Mouse (Mus musculus): ENCODE data around the gene Rem2.
A peak's percentile ranks its signal among the peaks of the same experiment; 100 is the strongest.

Rem2 gene

GRCm38 (mm10) chr14:54475941-54476844 is at the start of gene Rem2:
Rem2 (plus strand) TSS chr14:54476100.
- no peak for DNase-seq (ENCODE audit: low spot score in 2 of 2)

- peak; percentile 89 to 93 for DNase-seq (ENCODE audit: low spot score in 2 of 2)
Measured at GRCm38 (mm10) chr14:54426689-54427398, 49.1 kb upstream of the Rem2 start, which contains the start of gene Mrpl52. Mrpl52 (plus strand) TSS chr14:54426909.

DNA sequence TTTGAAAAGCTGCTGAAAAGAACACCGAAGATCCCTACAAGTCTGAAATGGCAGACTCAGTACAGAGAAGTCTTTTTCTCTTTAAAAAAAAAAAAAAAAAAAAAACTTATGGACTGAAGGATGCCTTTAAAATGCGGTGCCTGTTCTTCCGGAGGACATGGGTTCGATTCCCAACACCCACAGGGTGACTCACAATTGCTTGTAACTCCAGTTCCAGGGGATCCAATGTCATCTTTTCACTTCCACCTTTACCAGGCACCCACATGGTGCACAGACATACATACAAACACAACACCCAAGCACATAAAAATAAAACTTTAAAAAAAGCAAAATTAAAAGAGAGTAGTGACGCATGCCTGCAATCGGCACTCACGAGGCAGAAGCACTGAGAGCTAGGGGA is 48.2 kb upstream of the Rem2 start:
- DNase-seq (ENCODE audit: low spot score in 2 of 2) = no peak

- DNase-seq (ENCODE audit: low spot score in 2 of 2) = no peak
Measured at GRCm38 (mm10) chr14:54428421-54428820, 47.5 kb upstream of the Rem2 start.

DNA sequence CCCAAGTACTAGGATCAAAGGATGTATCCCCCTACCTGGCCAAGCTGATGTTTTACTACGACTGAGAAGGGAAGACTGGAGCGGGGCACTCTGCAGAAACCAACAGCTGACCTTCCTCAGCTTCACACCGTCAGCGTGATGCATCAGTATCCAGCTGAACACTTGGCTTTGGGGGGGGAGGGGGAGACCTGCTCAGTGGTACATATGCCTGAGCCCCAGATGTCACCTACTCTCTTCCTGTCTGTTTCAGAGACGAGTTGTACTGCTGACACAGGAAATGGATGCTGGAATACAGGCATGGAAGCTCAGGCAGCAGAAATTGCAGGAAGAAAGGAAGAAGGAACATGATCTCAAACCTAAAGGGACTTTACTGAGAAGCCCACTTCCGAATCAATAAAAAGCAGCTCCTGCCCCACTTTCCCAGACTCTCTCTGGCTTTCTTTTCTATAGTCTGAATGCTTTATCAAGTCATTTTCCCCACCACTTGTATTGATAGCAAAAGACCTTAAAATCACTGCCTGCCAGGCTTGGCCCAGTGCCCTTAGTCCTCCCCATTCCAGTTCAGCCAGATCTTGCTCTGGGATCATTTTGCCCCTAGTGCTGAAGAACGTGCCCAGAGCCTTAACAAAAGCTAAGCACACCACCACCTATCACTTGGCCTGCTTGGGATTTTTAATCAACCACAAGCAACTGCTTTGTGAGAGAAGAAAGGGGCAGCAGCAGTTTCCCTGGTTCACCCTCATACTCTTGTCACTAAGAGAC is 46.4 kb upstream of the Rem2 start:
- DNase-seq (ENCODE audit: low spot score in 2 of 2) = no peak

- no peak for DNase-seq (ENCODE audit: low spot score in 2 of 2)
Measured at GRCm38 (mm10) chr14:54430406-54431145, 45.3 kb upstream of the Rem2 start.

- DNase-seq (ENCODE audit: low spot score in 2 of 2) = peak; percentile 72 to 77
Measured at GRCm38 (mm10) chr14:54431334-54432077, 44.4 kb upstream of the Rem2 start, which contains the start of gene Mmp14. Mmp14 (plus strand) TSS chr14:54431612.

- DNase-seq (ENCODE audit: low spot score in 2 of 2) = no peak
Measured at GRCm38 (mm10) chr14:54432078-54432836, 43.6 kb upstream of the Rem2 start.

DNA sequence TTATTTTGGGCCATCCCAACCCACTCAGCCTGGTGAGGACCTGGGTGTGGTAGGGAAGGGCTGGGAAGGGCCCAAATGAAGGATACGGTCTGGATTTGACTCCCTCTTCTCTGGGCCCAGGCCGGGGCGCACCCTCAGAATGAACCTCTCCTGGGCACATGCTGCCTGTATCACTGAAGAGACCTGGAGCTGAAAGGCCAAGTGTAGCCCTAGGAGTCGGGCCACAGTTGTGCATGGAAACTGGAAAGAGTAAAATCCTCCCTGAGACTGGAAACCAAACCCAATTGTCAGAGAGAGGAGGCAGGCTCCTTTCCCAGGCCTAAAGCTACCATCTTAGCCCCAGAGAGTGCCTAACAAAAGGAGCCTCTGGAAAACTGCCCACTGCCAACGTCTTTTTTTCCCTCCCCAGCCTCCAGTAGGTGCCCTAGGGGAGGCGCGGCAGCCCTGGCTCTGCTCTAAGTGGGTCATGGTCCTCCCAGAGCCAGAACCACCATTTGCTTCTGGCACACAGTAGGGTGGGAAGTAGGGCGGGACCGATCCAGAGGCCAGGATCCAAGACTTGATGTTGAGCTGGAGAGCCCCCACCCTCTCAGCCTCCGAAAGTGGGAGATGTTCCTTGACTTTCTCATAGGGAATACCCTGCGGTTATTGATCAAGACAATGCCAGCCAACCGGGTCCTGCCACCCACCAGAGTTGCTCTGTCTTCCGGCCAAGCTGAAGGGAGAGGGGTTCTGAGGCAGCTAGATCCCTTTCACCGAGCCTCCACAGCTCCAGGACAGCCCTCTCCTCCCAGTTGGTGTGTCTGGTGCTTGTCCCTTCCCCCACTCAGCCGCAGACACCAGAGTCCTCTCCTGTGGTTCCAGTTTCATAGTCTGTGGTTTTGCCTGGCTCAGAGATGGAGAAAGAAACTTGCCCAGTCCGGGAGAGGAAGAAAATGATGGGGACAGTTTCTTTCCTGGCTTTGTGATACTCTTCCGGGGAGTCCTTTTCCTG is 42.8 kb upstream of the Rem2 start:
- no peak for DNase-seq (ENCODE audit: low spot score in 2 of 2)

GRCm38 (mm10) chr14:54433941-54434531 is 41.9 kb upstream of the Rem2 start:
- DNase-seq (ENCODE audit: low spot score in 2 of 2) = no peak

- no peak for DNase-seq (ENCODE audit: low spot score in 2 of 2)
Measured at GRCm38 (mm10) chr14:54435194-54435918, 40.5 kb upstream of the Rem2 start.

DNA sequence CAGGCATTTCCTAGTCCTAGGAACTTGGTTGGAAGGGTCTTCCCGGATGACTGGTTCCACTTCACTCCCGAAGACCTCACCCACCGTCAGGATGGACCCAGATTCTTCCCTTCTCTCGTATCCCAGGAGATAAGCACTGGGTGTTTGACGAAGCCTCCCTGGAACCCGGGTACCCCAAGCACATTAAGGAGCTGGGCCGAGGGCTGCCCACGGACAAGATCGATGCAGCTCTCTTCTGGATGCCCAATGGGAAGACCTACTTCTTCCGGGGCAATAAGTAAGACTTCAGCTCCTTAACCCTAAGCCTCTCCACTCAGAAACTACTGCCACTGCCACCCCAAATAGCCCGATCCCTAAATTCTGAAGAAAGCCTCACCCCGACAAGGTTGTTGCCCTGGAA is 36.7 kb upstream of the Rem2 start:
- DNase-seq (ENCODE audit: low spot score in 2 of 2) = no peak

- no peak for DNase-seq (ENCODE audit: low spot score in 2 of 2)
Measured at GRCm38 (mm10) chr14:54439610-54440009, 36.3 kb upstream of the Rem2 start.

DNA sequence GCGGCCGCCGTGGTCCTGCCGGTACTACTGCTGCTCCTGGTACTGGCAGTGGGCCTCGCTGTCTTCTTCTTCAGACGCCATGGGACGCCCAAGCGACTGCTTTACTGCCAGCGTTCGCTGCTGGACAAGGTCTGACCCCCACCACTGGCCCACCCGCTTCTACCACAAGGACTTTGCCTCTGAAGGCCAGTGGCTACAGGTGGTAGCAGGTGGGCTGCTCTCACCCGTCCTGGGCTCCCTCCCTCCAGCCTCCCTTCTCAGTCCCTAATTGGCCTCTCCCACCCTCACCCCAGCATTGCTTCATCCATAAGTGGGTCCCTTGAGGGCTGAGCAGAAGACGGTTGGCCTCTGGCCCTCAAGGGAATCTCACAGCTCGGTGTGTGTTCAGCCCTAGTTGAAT is 35.4 kb upstream of the Rem2 start:
- DNase-seq (ENCODE audit: low spot score in 2 of 2) = no peak

GRCm38 (mm10) chr14:54441365-54441764 is 34.5 kb upstream of the Rem2 start:
- DNase-seq (ENCODE audit: low spot score in 2 of 2) = no peak

- no peak for DNase-seq (ENCODE audit: low spot score in 2 of 2)
Measured at GRCm38 (mm10) chr14:54442548-54442947, 33.4 kb upstream of the Rem2 start.

DNA sequence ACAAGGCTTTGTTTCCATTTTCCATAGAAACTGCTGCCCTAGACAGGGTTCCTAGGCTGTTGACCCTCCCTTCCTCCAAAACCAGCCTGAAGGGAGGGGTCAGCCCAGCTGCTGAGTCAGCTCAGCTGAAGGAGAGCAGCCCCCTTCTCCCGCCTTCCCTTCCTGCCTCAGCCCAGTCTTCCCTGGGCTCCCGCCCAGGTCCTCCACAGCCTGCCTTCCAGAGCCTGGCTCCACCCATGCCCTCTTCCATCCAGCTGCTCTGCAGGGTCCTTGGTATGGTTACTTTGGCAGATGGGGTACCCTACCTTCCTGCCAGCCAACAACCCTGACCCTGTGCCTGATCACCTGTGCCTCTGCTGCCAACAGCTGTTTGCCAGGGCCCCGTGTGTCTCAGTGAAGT is 32.7 kb upstream of the Rem2 start:
- DNase-seq (ENCODE audit: low spot score in 2 of 2) = peak; percentile 50 to 60
